Mouse (Mus musculus): Measurements from ENCODE around the gene Slc39a3.

The Slc39a3 gene

DNA sequence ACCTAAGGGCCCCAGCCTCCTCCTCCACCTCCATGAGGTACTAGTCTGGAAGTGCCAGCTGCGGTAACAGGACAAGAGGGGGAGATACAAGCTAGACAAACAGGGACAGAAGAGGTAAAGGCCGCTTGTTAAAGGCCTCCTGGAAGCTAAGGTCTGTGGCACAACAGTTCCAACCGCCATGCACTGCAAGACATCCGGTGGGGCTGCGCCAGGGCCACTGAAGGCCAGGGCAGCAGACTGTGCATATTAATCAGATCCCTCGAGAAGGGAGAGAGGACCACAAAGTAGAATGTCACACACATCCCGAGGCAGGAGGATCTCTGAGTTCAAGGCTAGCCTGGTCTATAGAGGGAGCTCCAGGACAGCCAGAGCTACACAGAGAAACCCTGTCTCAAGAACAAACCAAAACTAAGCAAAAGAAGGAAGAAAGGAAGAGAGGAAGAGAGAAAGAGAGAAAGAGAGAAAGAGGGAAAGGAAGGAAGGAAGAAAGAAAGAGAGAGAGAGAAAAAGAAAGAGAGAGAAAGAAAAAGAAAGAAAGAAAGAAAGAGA lies 55.6 kb downstream of the Slc39a3 start:
- DNase-seq = no peak

All from cerebellum, adult 8-10 months (tissue).